Mouse (Mus musculus) C2C12 (cell line): ENCODE results near the gene Grb14.

ENCODE experiments used
- CEBPB ChIP-seq: IDR thresholded peaks from one replicate; pipeline ENCODE4 v1.6.1; 2011; ENCODE audit warnings: low read depth, mild to moderate bottlenecking, control low read depth, moderate library complexity
- CTCF ChIP-seq: IDR thresholded peaks from one replicate; pipeline ENCODE4 v1.5.1; 2011; ENCODE audit not compliant: control insufficient read depth, insufficient read depth, insufficient read length
- FOSL1 ChIP-seq: IDR thresholded peaks from one replicate; pipeline ENCODE4 v1.8.0; 2011; ENCODE audit warnings: mild to moderate bottlenecking, low read length; ENCODE audit not compliant: poor library complexity, insufficient read depth, severe bottlenecking
- MAX ChIP-seq: IDR thresholded peaks from one replicate; pipeline ENCODE4 v1.6.1; 2011; ENCODE audit warnings: mild to moderate bottlenecking, control low read depth
- MYOD1 ChIP-seq: IDR thresholded peaks from one replicate; pipeline ENCODE4 v1.6.1; 2011; ENCODE audit warnings: low read depth; ENCODE audit not compliant: control insufficient read depth, insufficient read length
- MYOG ChIP-seq: IDR thresholded peaks from one replicate; pipeline ENCODE4 v1.6.1; 2011; ENCODE audit not compliant: control insufficient read depth, insufficient read length; ENCODE audit errors: extremely low read depth
- USF1 ChIP-seq: IDR thresholded peaks from one replicate; pipeline ENCODE4 v1.6.1; 2011; ENCODE audit warnings: low read depth, mild to moderate bottlenecking, control low read depth, moderate library complexity

DNA sequence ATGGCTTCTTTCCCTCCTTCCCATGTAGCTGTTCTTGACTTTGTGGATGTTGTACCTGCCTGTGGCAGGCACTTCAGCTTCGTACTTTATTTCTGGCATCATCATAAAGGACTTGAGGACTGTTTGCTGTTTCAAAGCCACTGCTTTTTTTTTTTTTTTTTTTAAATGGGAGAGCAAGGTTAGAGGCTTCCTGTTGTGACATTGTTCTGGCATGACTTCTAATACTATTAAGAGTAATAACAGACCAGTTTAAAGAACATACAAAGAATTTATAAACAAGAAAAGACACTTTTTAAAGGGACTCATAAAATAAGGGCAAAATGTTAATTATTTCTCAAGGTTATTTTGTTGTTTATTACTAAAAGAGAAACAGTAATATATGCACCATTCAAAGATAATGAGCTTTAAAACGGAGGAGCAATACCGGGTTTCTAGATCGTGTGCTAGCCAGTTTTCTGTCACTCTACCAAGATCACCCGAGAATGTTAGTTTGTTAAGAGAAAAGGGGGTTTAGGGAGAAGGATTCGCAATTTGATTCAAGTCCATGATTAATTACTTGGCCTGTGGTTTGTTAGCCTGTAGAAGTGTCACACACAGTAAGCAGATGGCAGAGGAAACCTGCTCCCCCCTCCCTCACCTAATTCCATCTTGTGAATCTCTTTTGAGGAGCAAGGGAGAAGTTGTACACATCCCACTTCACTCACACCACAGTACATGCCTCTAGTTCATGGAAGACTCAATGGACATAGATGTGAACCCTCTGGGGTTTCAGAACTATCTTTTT, 23.6 kb upstream of the Grb14 start:
- TF ChIP-seq CTCF (no peak), FOSL1 (no peak), MYOG (no peak), USF1 (no peak), MYOD1 (no peak), CEBPB (no peak), MAX (no peak)
